Mouse (Mus musculus): Measurements from ENCODE around the gene Topbp1.

DNA sequence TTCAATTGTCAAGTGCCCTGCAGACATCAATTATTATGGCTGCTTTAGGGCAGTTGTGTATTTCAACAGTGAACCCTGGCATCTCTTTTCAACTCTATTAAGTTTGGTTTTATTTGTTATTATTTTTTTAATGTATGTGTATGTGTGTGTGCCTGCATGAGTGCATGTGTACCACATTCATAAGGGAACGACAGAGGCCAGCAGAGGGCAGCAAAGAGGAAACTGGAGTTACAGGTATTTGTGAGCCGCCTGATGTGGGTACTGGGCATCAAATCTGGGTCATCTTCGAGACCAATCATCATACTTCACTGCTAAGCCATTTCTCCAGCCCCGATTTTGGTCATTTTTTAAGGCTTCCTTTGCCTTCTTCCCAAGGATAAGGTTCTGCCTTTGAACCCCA is 39.2 kb upstream of the Topbp1 start:
- TF ChIP-seq CTCF (IDR thresholded peaks at IDR 0.05; ENCODE audit: low read depth, low read length), result no peak
- no peak for TF ChIP-seq GATA1 (IDR thresholded peaks at IDR 0.05; ENCODE audit: borderline replicate concordance, low read length)
- no peak for TF ChIP-seq POLR2AphosphoS5 (IDR thresholded peaks at IDR 0.05; ENCODE audit: insufficient replicate concordance, low read depth, low read length)
